ENCODE assay signal across 24 mouse cellular contexts in genomic region chr11:115423091-115423490, GRCm38 (mm10). TPM values are rescaled to one million over a fixed set of nuclear protein-coding genes. Genes with fewer than 3 reads are reported as not detected.
"Had no signal": no experiment of that assay in that cellular context is flagged by ENCODE, and none has a peak within 500 bp of the region (broad histone marks: within the 10 kb centered on the region; RNA-seq: fewer than 3 reads in every experiment).

No protein-coding gene starts in this region.

- H3K27me3 ChIP-seq: liver, embryonic 13.5 days; liver, embryonic 15.5 days; lung, embryonic 15.5 days; megakaryocyte, embryonic 14.5 days; midbrain, embryonic 13.5 days; midbrain, embryonic 15.5 days; neural tube, embryonic 13.5 days; neural tube, embryonic 15.5 days had no signal

- H3K4me2 ChIP-seq: liver, embryonic 13.5 days; liver, embryonic 15.5 days; lung, embryonic 15.5 days; midbrain, embryonic 11.5 days; midbrain, embryonic 13.5 days; midbrain, embryonic 15.5 days; neural tube, embryonic 13.5 days; neural tube, embryonic 15.5 days had no signal

- H3K9ac ChIP-seq: liver, embryonic 13.5 days; liver, embryonic 15.5 days; liver, postnatal 0 days; lung, embryonic 15.5 days; midbrain, embryonic 13.5 days; midbrain, embryonic 15.5 days; neural tube, embryonic 13.5 days; neural tube, embryonic 15.5 days had no signal

- DNase-seq: liver, embryonic 13.5 days; liver, postnatal 0 days; lung, adult 2 months; lung, postnatal 14 days; lung, postnatal 36 days; retina, postnatal 1 day; right cerebral cortex, adult 18-20 months; right cerebral cortex, postnatal 25 days; right cerebral cortex, postnatal 4 days; spleen, adult 18-20 months; thymus, postnatal 25 days had no signal

- H3K36me3 ChIP-seq: midbrain, embryonic 15.5 days had no signal

- H3K4me3 ChIP-seq: liver, embryonic 13.5 days; liver, embryonic 15.5 days; lung, embryonic 15.5 days; megakaryocyte, embryonic 14.5 days; midbrain, embryonic 13.5 days; midbrain, embryonic 15.5 days; neural tube, embryonic 13.5 days; neural tube, embryonic 15.5 days had no signal

- ATAC-seq: liver, postnatal 0 days; lung, postnatal 0 days; midbrain, embryonic 13.5 days; midbrain, embryonic 15.5 days had no signal

- H3K9me3 ChIP-seq: liver, embryonic 13.5 days; liver, embryonic 15.5 days; lung, embryonic 15.5 days; megakaryocyte, embryonic 14.5 days; midbrain, embryonic 13.5 days; midbrain, embryonic 15.5 days; neural tube, embryonic 13.5 days; neural tube, embryonic 15.5 days had no signal

- H3K27ac ChIP-seq: liver, embryonic 13.5 days; liver, embryonic 15.5 days; lung, embryonic 15.5 days; macrophage; midbrain, embryonic 13.5 days; midbrain, embryonic 15.5 days; neural tube, embryonic 13.5 days; neural tube, embryonic 15.5 days had no signal

RNA-seq across cellular contexts. Expression of gene Trim80, which starts 17.3 kb away (rescaled TPM):
- polyA plus RNA-seq: lung, embryonic 15.5 days; lung, postnatal 0 days; macrophage; midbrain, embryonic 11.5 days; midbrain, embryonic 13.5 days; midbrain, embryonic 15.5 days; midbrain, postnatal 0 days; neural tube, embryonic 11.5 days; neural tube, embryonic 13.5 days; stomach, embryonic 14.5 days had no signal

RNA-seq across cellular contexts. Expression of gene Slc16a5, which starts 39.2 kb away (rescaled TPM):
- polyA plus RNA-seq: liver, embryonic 13.5 days; macrophage; midbrain, embryonic 11.5 days had no signal
